Mouse (Mus musculus) midbrain, postnatal 0 days (tissue): ENCODE data around the gene Olfr434. TPM values are rescaled to one million over a fixed set of nuclear protein-coding genes. Genes with fewer than 3 reads are reported as not detected.
A peak's percentile ranks its signal among the peaks of the same experiment; 100 is the strongest.
"Not testable (repeated sequence)": the region's sequence is repeated elsewhere in the genome, so short reads cannot be mapped to it uniquely, and the experiment has no call there.

Source experiments
- ATAC-seq: fragments of 200-750 bp; cut with Nextera tagmentation; 2 replicates; pipeline ENCODE4 v1.8.0; 2017; ENCODE audit warnings: moderate number of reproducible peaks, mild to moderate bottlenecking, moderate TSS enrichment, moderate library complexity; ENCODE audit not compliant: low FRiP score
- DNase-seq: peaks from one replicate; pipeline ENCODE4 v3.0.0-alpha.2; 2015; ENCODE audit warnings: low spot score
- H3K27ac ChIP-seq: fragments of 300-500 bp; sonication (generic); 2 replicates; pipeline ENCODE4 v1.5.1; 2014; ENCODE audit warnings: low read depth, mild to moderate bottlenecking, low read length, mixed read lengths
- H3K27me3 ChIP-seq: fragments of 300-500 bp; sonication (generic); 2 replicates; pipeline ENCODE4 v1.6.1; 2014; ENCODE audit warnings: low read length, control low read depth, mixed read lengths; ENCODE audit not compliant: insufficient read depth
- H3K36me3 ChIP-seq: fragments of 300-500 bp; sonication (generic); 2 replicates; pipeline ENCODE4 v1.6.1; 2014; ENCODE audit warnings: low read length, control low read depth, mixed read lengths; ENCODE audit not compliant: insufficient read depth
- H3K4me1 ChIP-seq: fragments of 300-500 bp; sonication (generic); 2 replicates; pipeline ENCODE4 v1.6.1; 2014; ENCODE audit warnings: mild to moderate bottlenecking, control low read depth, antibody characterized with exemption, low read length, mixed read lengths; ENCODE audit not compliant: insufficient read depth
- H3K4me2 ChIP-seq: fragments of 300-500 bp; sonication (generic); 2 replicates; pipeline ENCODE4 v1.6.1; 2014; ENCODE audit warnings: low read depth, mild to moderate bottlenecking, low read length, mixed read lengths; ENCODE audit not compliant: poor library complexity, severe bottlenecking
- H3K4me3 ChIP-seq: fragments of 300-500 bp; sonication (generic); 2 replicates; pipeline ENCODE4 v1.5.1; 2014; ENCODE audit warnings: low read depth, mild to moderate bottlenecking, low read length, moderate library complexity
- H3K9ac ChIP-seq: fragments of 300-500 bp; sonication (generic); replicated peaks from 2 replicates; pipeline ENCODE4 v1.6.1; 2014; ENCODE audit warnings: mild to moderate bottlenecking, low read length, moderate library complexity, mixed read lengths; ENCODE audit not compliant: poor library complexity, severe bottlenecking
- H3K9me3 ChIP-seq: fragments of 300-500 bp; sonication (generic); 2 replicates; pipeline ENCODE4 v1.6.1; 2016; ENCODE audit warnings: low read length, control low read depth
- CTCF ChIP-seq: IDR thresholded peaks from 2 replicates; pipeline ENCODE4 v1.5.1; 2016; ENCODE audit warnings: antibody characterized with exemption, mild to moderate bottlenecking
- WGBS: fragments of 180-500 bp; shearing (Covaris S2); extraction: QIAGEN DNeasy Blood & Tissue Kit; methylation state at CpG from one replicate; pipeline ENCODE4 v1.1.7; 2014; 5-methylcytosine and 5-hydroxymethylcytosine counted together
- polyA plus RNA-seq: library from polyadenylated mRNA; unstranded; fragments of >200 nt; fragmentation: Nextera tagmentation; extraction: Ambion mirVana; gene quantifications from 2 replicates; pipeline ENCODE4 v1.2.1, GENCODE M21; 2015
- total RNA-seq: library from RNA; depleted of rRNA; stranded (reverse); fragments of >200 nt; gene quantifications from 2 replicates; pipeline ENCODE4 v1.2.3, GENCODE M21; 2014

Olfr434 gene
- total and polyA plus RNA-seq, 2 experiments from 2014 or later: not detected

DNA sequence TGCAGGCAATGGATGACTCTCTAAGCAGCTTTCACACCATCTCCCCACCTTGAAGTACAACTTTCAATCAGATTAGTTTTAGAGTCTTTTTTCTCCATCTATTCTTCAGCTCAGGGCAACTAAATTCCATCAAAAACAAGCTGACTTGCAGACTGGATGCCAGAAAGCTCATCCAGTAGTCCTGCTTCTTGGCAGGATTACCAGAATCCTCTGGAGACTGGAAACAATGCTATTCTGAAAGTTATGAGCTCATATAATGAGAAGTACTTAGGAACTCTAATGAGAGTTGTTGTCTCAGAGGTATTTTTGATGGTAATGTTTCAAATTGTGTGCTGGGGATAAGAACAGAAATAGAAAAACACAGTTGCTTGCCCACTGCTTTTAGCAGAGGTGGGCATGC lies 16.0 kb upstream of the Olfr434 start, which contains the start of gene Olfr435:
Gene Olfr435, plus strand, starts transcription at position 366 of the 400 bp plus-strand sequence.
- peak; percentile 24 for DNase-seq
- no peak for ATAC-seq
- H3K9ac ChIP-seq: no peak within 1 kb of the TSS
- TF ChIP-seq CTCF: no peak
- H3K36me3 ChIP-seq: no peaks in the 10 kb centered on the region
- no peaks in the 10 kb centered on the region for H3K27me3 ChIP-seq
- no peaks in the 10 kb centered on the region for H3K4me1 ChIP-seq
- H3K27ac ChIP-seq: no peak within 1 kb of the TSS
- H3K4me2 ChIP-seq: no peak within 1 kb of the TSS
- no peaks in the 10 kb centered on the region for H3K9me3 ChIP-seq
- no peak within 1 kb of the TSS for H3K4me3 ChIP-seq

DNA sequence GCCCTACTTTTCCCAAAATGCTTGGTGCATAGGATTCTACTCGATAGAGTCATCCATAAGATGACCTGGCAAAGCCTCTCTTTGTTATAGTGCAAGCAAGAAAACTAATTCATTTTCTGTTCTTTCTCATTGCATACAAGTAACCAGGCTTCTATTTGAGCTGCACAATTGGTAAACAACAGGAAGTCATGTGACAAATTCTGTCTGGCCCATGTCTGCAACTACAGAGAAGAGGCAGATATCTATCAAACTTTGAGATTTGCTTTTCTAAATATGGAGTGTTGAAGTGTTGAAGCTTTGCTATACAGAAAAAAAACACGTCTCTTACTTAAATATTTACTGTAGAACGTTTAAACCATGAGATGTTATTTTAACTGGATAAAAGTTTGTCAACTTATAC lies 14.7 kb upstream of the Olfr434 start:
- Histone ChIP-seq H3K27ac (no peak overlapping the region), H3K4me2 (no peak overlapping the region), H3K9ac (no peak overlapping the region), H3K27me3 (no peaks in the 10 kb centered on the region), H3K9me3 (no peaks in the 10 kb centered on the region), H3K36me3 (no peaks in the 10 kb centered on the region), H3K4me3 (no peak overlapping the region), H3K4me1 (no peaks in the 10 kb centered on the region)
- 82% methylated on average over 3 of the region's 3 CpGs for WGBS
- ATAC-seq: no peak
- DNase-seq: no peak
- no peak for TF ChIP-seq CTCF

DNA sequence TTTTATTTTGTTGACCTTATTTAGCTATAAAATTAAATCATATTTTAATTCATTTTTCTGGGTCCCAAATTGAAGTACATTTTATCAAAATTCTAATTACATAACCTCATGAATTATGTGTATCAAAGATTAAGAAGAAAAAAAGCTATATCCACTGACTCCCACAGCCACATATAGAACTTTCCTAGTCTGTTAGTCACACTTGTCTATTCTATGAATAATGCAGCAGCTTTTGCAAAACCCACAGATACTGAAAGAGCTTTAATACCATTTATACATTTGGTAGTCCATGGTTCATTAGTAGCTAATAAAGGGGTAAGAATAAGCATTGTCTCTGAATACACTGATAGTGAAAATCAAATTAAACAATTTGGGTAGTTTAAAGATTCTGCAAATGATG lies 10.0 kb upstream of the Olfr434 start:
- Histone ChIP-seq H3K9me3 (no peaks in the 10 kb centered on the region), H3K4me3 (no peak overlapping the region), H3K36me3 (no peaks in the 10 kb centered on the region), H3K27me3 (no peaks in the 10 kb centered on the region), H3K4me1 (no peaks in the 10 kb centered on the region), H3K27ac (no peak overlapping the region), H3K4me2 (no peak overlapping the region), H3K9ac (no peak overlapping the region)
- ATAC-seq (no peak), DNase-seq (no peak)
- TF ChIP-seq CTCF: no peak

DNA sequence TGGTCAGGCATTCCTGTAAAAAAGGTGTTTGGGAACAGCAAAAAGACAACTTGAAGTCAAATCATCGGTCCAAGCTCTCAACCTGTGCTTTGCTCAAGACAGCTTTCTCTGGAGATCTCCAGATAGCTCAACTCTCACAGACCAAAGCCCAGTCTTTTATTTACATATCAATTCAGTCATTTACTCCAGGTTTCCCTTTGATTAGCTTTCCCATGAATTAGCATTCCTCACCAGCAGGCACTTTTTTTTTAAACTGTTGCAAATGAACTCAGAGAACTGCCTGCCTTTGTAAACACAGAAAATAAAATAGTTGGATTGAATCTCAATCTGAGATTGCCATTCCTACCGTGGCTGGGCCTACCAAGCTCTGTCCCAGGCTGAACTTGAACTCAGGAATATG lies 7.5 kb upstream of the Olfr434 start:
- Histone ChIP-seq H3K4me2 (no peak overlapping the region), H3K9me3 (no peaks in the 10 kb centered on the region), H3K4me1 (no peaks in the 10 kb centered on the region), H3K36me3 (no peaks in the 10 kb centered on the region), H3K4me3 (no peak overlapping the region), H3K27me3 (no peaks in the 10 kb centered on the region), H3K9ac (no peak overlapping the region), H3K27ac (no peak overlapping the region)
- DNase-seq (no peak), ATAC-seq (no peak)
- TF ChIP-seq CTCF: no peak
- WGBS: 39% methylated on average over 2 of the region's 2 CpGs

DNA sequence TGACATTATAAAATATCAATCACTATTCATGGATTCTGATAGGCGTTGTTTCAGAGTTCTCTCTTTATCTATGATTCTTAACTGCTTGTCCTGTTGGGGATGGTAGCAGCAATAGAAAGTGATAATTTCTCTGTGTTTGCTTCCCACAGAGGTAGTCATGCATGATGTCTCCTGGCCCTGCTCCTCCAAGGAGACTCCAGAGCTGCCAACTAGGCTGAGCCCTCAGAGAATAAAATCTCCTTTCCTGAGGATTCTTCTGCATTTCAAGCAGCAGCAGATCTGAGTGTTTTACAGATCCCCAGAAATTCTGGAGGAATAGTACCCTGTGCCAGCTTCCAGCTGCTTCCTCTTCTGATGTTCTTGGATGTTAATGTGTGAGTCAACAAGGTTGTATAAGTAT lies 18.4 kb downstream of the Olfr434 start, which contains the start of gene Olfr47:
Gene Olfr47, plus strand, starts transcription at position 275 of the 400 bp plus-strand sequence.
- H3K4me1 ChIP-seq, H3K4me3 ChIP-seq, DNase-seq, H3K9ac ChIP-seq, ATAC-seq, H3K4me2 ChIP-seq, H3K9me3 ChIP-seq, H3K27ac ChIP-seq, H3K36me3 ChIP-seq, H3K27me3 ChIP-seq: not testable (repeated sequence)
- 84% methylated on average over 1 of the region's 1 CpGs for WGBS

DNA sequence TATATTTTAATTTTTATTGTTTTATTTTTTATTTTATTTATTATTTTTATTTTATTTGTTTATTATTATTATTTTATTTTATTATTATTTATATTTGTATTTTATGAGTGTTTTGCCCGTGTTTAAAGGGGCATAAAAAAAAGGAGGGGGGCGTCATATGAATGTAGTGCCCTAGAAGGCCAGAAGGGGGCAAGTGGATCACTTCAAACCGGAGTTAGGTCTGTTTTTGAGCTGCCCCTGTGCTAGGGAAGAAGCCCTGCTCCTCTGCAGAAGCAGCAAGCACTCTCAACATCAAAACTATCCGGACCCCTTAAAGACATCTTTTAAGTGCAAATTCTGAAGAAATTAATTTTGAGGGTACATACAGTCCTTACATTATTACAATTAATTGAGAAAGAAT lies 29.2 kb downstream of the Olfr434 start:
- H3K9me3 ChIP-seq: no peaks in the 10 kb centered on the region
- no peak overlapping the region for H3K4me2 ChIP-seq
- DNase-seq (no peak), ATAC-seq (no peak)
- H3K36me3 ChIP-seq: no peaks in the 10 kb centered on the region
- H3K27me3 ChIP-seq: no peaks in the 10 kb centered on the region
- no peak overlapping the region for H3K27ac ChIP-seq
- peak; percentile 29; the same call in 1 of the 2 replicates for TF ChIP-seq CTCF
- WGBS: 17% methylated on average over 4 of the region's 4 CpGs
- H3K4me3 ChIP-seq: no peak overlapping the region
- H3K4me1 ChIP-seq: no peaks in the 10 kb centered on the region
- H3K9ac ChIP-seq: no peak overlapping the region

DNA sequence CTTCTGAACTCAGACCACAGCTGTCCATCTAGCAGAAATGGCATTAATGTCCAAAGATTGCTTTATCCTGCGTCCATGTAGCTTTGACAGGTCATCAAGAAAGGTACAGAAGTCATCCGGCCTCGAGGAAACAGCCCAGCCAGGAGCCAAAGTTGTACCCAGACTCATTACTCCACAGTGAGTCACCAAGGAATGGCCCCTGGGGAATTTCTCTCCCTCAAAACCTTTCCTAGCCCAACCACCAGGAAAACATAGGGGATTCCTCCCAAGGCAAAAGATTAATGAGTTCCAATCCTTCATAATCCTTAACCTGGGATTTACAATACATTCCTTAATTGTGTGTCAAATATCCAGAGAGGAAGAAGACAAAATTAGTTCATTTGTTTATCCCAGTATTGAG lies 34.6 kb downstream of the Olfr434 start:
- Histone ChIP-seq H3K4me1 (no peaks in the 10 kb centered on the region), H3K36me3 (no peaks in the 10 kb centered on the region), H3K9me3 (no peaks in the 10 kb centered on the region), H3K4me2 (no peak overlapping the region), H3K9ac (no peak overlapping the region), H3K27me3 (no peaks in the 10 kb centered on the region), H3K4me3 (no peak overlapping the region), H3K27ac (no peak overlapping the region)
- no peak for DNase-seq
- no peak; the same call in 1 of the 2 replicates for ATAC-seq
- 70% methylated on average over 3 of the region's 3 CpGs for WGBS
- TF ChIP-seq CTCF: no peak
